Mouse (Mus musculus): ENCODE data around the gene Otop1. TPM values are rescaled to one million over a fixed set of nuclear protein-coding genes. Genes with fewer than 3 reads are reported as not detected.

The Otop1 gene
- polyA plus RNA-seq, 1 experiment from 2014 or later = not detected

- H3K4me2 ChIP-seq (ENCODE audit: low read depth, low read length, severe bottlenecking) = peak overlapping the region; percentile 39
- no peaks in the 10 kb centered on the region for H3K36me3 ChIP-seq (ENCODE audit: control insufficient read depth, insufficient read depth, low read length)
- H3K4me3 ChIP-seq (ENCODE audit: low read depth, low read length) = 0 out of 2 replicates have a peak overlapping the region, but pooled peaks have one; percentile 17
- 18% methylated on average over 12 of the region's 12 CpGs for WGBS
- 0 out of 2 replicates have a peak, but pooled peaks have one; percentile 10 for ATAC-seq (replicated peaks; ENCODE audit: low FRiP score)
- H3K9me3 ChIP-seq (ENCODE audit: control insufficient read depth, low read length) = no peaks in the 10 kb centered on the region
- no peak overlapping the region for H3K9ac ChIP-seq (ENCODE audit: low read length)
- peaks cover 47% of the 10 kb centered on the region for H3K27me3 ChIP-seq (ENCODE audit: control insufficient read depth, insufficient read depth, low read length)
- peaks cover 6% of the 10 kb centered on the region; the same call in 1 of the 2 replicates for H3K4me1 ChIP-seq (replicated peaks; ENCODE audit: control insufficient read depth, insufficient read depth, low read length)
- no peak overlapping the region for H3K27ac ChIP-seq (ENCODE audit: low read depth, low read length)
- no peak for DNase-seq (ENCODE audit: low spot score)
These were observed 2.3 kb downstream of the Otop1 start for GRCm38 (mm10) chr5:38277936-38278600.

GRCm38 (mm10) chr5:38280075-38280474 lies 4.3 kb downstream of the Otop1 start:
- Histone ChIP-seq H3K27ac (ENCODE audit: low read depth, low read length) (no peak overlapping the region), H3K4me3 (ENCODE audit: low read depth, low read length) (no peak overlapping the region), H3K9me3 (ENCODE audit: control insufficient read depth, low read length) (no peaks in the 10 kb centered on the region), H3K4me2 (ENCODE audit: low read depth, low read length, severe bottlenecking) (no peak overlapping the region), H3K36me3 (ENCODE audit: control insufficient read depth, insufficient read depth, low read length) (no peaks in the 10 kb centered on the region), H3K27me3 (ENCODE audit: control insufficient read depth, insufficient read depth, low read length) (peaks cover 39% of the 10 kb centered on the region), H3K9ac (ENCODE audit: low read length) (no peak overlapping the region), H3K4me1 (replicated peaks; ENCODE audit: control insufficient read depth, insufficient read depth, low read length) (peaks cover 6% of the 10 kb centered on the region; the same call in 1 of the 2 replicates)
- 33% methylated on average over 1 of the region's 1 CpGs for WGBS
- ATAC-seq (replicated peaks; ENCODE audit: low FRiP score) (no peak), DNase-seq (ENCODE audit: low spot score) (no peak)

- Histone ChIP-seq H3K27me3 (ENCODE audit: control insufficient read depth, insufficient read depth, low read length) (no peaks in the 10 kb centered on the region), H3K9me3 (ENCODE audit: control insufficient read depth, low read length) (no peaks in the 10 kb centered on the region), H3K27ac (ENCODE audit: low read depth, low read length) (no peak overlapping the region), H3K4me1 (replicated peaks; ENCODE audit: control insufficient read depth, insufficient read depth, low read length) (no peaks in the 10 kb centered on the region), H3K4me3 (ENCODE audit: low read depth, low read length) (no peak overlapping the region), H3K4me2 (ENCODE audit: low read depth, low read length, severe bottlenecking) (no peak overlapping the region), H3K36me3 (ENCODE audit: control insufficient read depth, insufficient read depth, low read length) (no peaks in the 10 kb centered on the region), H3K9ac (ENCODE audit: low read length) (no peak overlapping the region)
- DNase-seq (ENCODE audit: low spot score) = no peak
- no peak for ATAC-seq (replicated peaks; ENCODE audit: low FRiP score)
- WGBS = 75% methylated on average over 9 of the region's 9 CpGs
These were observed 10.0 kb downstream of the Otop1 start for GRCm38 (mm10) chr5:38285724-38286123.

GRCm38 (mm10) chr5:38288476-38288875 lies 12.7 kb downstream of the Otop1 start:
- no peaks in the 10 kb centered on the region for H3K36me3 ChIP-seq (ENCODE audit: control insufficient read depth, insufficient read depth, low read length)
- no peaks in the 10 kb centered on the region for H3K9me3 ChIP-seq (ENCODE audit: control insufficient read depth, low read length)
- H3K27me3 ChIP-seq (ENCODE audit: control insufficient read depth, insufficient read depth, low read length) = no peaks in the 10 kb centered on the region
- no peak overlapping the region for H3K9ac ChIP-seq (ENCODE audit: low read length)
- no peak overlapping the region for H3K4me2 ChIP-seq (ENCODE audit: low read depth, low read length, severe bottlenecking)
- H3K4me1 ChIP-seq (replicated peaks; ENCODE audit: control insufficient read depth, insufficient read depth, low read length) = no peaks in the 10 kb centered on the region
- ATAC-seq (replicated peaks; ENCODE audit: low FRiP score) (no peak), DNase-seq (ENCODE audit: low spot score) (no peak)
- H3K27ac ChIP-seq (ENCODE audit: low read depth, low read length) = no peak overlapping the region
- H3K4me3 ChIP-seq (ENCODE audit: low read depth, low read length) = no peak overlapping the region
- WGBS = 87% methylated on average over 3 of the region's 3 CpGs

- WGBS = 89% methylated on average over 12 of the region's 12 CpGs
- H3K4me1 ChIP-seq (replicated peaks; ENCODE audit: control insufficient read depth, insufficient read depth, low read length) = 0 out of 2 replicates have a peak, but pooled peaks cover 2% of the 10 kb centered on the region
These were observed 26.1 kb downstream of the Otop1 start for GRCm38 (mm10) chr5:38301761-38302411.

GRCm38 (mm10) chr5:38302651-38303050 lies 26.9 kb downstream of the Otop1 start:
- no peak for ATAC-seq (replicated peaks; ENCODE audit: low FRiP score)

More at GRCm38 (mm10) chr5:38301761-38302411, 26.1 kb downstream of the Otop1 start:
- ATAC-seq (replicated peaks; ENCODE audit: low FRiP score) = no peak
- H3K4me2 ChIP-seq (ENCODE audit: low read depth, low read length, severe bottlenecking) = no peak overlapping the region
- no peak for DNase-seq (ENCODE audit: low spot score)
- no peak overlapping the region for H3K9ac ChIP-seq (ENCODE audit: low read length)
- no peak overlapping the region for H3K4me3 ChIP-seq (ENCODE audit: low read depth, low read length)
- no peaks in the 10 kb centered on the region for H3K36me3 ChIP-seq (ENCODE audit: control insufficient read depth, insufficient read depth, low read length)
- H3K27ac ChIP-seq (ENCODE audit: low read depth, low read length) = no peak overlapping the region
- no peaks in the 10 kb centered on the region for H3K9me3 ChIP-seq (ENCODE audit: control insufficient read depth, low read length)
- H3K27me3 ChIP-seq (ENCODE audit: control insufficient read depth, insufficient read depth, low read length) = no peaks in the 10 kb centered on the region

GRCm38 (mm10) chr5:38305241-38305640 lies 29.5 kb downstream of the Otop1 start:
- no peaks in the 10 kb centered on the region for H3K36me3 ChIP-seq (ENCODE audit: control insufficient read depth, insufficient read depth, low read length)
- WGBS = 81% methylated on average over 2 of the region's 2 CpGs

More at GRCm38 (mm10) chr5:38302651-38303050, 26.9 kb downstream of the Otop1 start:
- no peak overlapping the region for H3K27ac ChIP-seq (ENCODE audit: low read depth, low read length)
- no peaks in the 10 kb centered on the region for H3K36me3 ChIP-seq (ENCODE audit: control insufficient read depth, insufficient read depth, low read length)
- H3K4me3 ChIP-seq (ENCODE audit: low read depth, low read length) = no peak overlapping the region
- no peak overlapping the region for H3K4me2 ChIP-seq (ENCODE audit: low read depth, low read length, severe bottlenecking)
- H3K4me1 ChIP-seq (replicated peaks; ENCODE audit: control insufficient read depth, insufficient read depth, low read length) = 0 out of 2 replicates have a peak, but pooled peaks cover 2% of the 10 kb centered on the region
- H3K9ac ChIP-seq (ENCODE audit: low read length) = no peak overlapping the region
- WGBS = 32% methylated on average over 12 of the region's 12 CpGs
- DNase-seq (ENCODE audit: low spot score) = peak; percentile 48
- H3K27me3 ChIP-seq (ENCODE audit: control insufficient read depth, insufficient read depth, low read length) = no peaks in the 10 kb centered on the region
- no peaks in the 10 kb centered on the region for H3K9me3 ChIP-seq (ENCODE audit: control insufficient read depth, low read length)

GRCm38 (mm10) chr5:38307255-38308101 lies 31.7 kb downstream of the Otop1 start:
- H3K4me2 ChIP-seq (ENCODE audit: low read depth, low read length, severe bottlenecking) = peak overlapping the region; percentile 45
- 10% methylated on average over 26 of the region's 26 CpGs for WGBS
- 0 out of 2 replicates have a peak overlapping the region, but pooled peaks have one; percentile 9 for H3K9ac ChIP-seq (ENCODE audit: low read length)
- peak overlapping the region; percentile 25 for H3K4me3 ChIP-seq (ENCODE audit: low read depth, low read length)
- no peaks in the 10 kb centered on the region for H3K9me3 ChIP-seq (ENCODE audit: control insufficient read depth, low read length)
- H3K36me3 ChIP-seq (ENCODE audit: control insufficient read depth, insufficient read depth, low read length) = no peaks in the 10 kb centered on the region
- no peak overlapping the region for H3K27ac ChIP-seq (ENCODE audit: low read depth, low read length)
- ATAC-seq (replicated peaks; ENCODE audit: low FRiP score) (peak; percentile 85), DNase-seq (ENCODE audit: low spot score) (peak; percentile 94)
- H3K27me3 ChIP-seq (ENCODE audit: control insufficient read depth, insufficient read depth, low read length) = peaks cover 4% of the 10 kb centered on the region; the same call in 1 of the 2 replicates
- 0 out of 2 replicates have a peak, but pooled peaks cover 2% of the 10 kb centered on the region for H3K4me1 ChIP-seq (replicated peaks; ENCODE audit: control insufficient read depth, insufficient read depth, low read length)

More at GRCm38 (mm10) chr5:38305241-38305640, 29.5 kb downstream of the Otop1 start:
- DNase-seq (ENCODE audit: low spot score) (no peak), ATAC-seq (replicated peaks; ENCODE audit: low FRiP score) (no peak)
- Histone ChIP-seq H3K27me3 (ENCODE audit: control insufficient read depth, insufficient read depth, low read length) (peaks cover 4% of the 10 kb centered on the region; the same call in 1 of the 2 replicates), H3K9ac (ENCODE audit: low read length) (no peak overlapping the region), H3K27ac (ENCODE audit: low read depth, low read length) (no peak overlapping the region), H3K4me1 (replicated peaks; ENCODE audit: control insufficient read depth, insufficient read depth, low read length) (0 out of 2 replicates have a peak, but pooled peaks cover 2% of the 10 kb centered on the region), H3K4me2 (ENCODE audit: low read depth, low read length, severe bottlenecking) (no peak overlapping the region), H3K9me3 (ENCODE audit: control insufficient read depth, low read length) (no peaks in the 10 kb centered on the region), H3K4me3 (ENCODE audit: low read depth, low read length) (no peak overlapping the region)

Measured in forebrain, embryonic 11.5 days (tissue).